Mouse (Mus musculus) CD4-positive, CD25-positive, alpha-beta regulatory T cell, adult 9 weeks (primary cell): ENCODE measurements around the gene Cd302. TPM values are rescaled to one million over a fixed set of nuclear protein-coding genes. Genes with fewer than 3 reads are reported as not detected.

Experiments used
- polyA plus RNA-seq: library from polyadenylated mRNA; unstranded; fragments of 100-300 nt; shearing (Covaris generic); gene quantifications from one replicate; pipeline ENCODE4 v1.2.1, GENCODE M21; 2017

The Cd302 gene
- 3.3 TPM for polyA plus RNA-seq

DNA sequence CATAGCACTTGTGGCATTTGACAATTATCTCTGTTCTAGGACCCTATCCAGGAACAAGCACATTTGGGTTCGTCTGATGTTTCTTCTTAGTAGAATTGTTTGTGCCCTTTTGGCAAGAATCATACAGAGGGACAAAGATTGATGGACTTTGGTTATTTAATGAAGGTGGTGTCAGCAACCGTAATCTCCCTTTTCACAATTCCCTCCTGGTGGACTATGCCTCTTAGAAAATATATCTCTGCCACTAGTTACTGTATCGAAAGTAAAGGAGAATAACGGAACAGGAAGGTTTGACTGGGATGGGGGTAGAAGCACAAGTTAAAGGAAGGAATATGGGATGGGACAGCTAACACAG, at the start of gene Cd302:
Gene Cd302 (minus strand): TSS at position 22 of the 355 bp plus-strand sequence.

GRCm38 (mm10) chr2:60209703-60210651, 74.3 kb downstream of the Cd302 start, which contains the start of the genes Baz2b and March7:
Baz2b (minus strand) TSS chr2:60209839.
March7 (plus strand) TSS chr2:60209887.

Other genes with a start within 250 kb of the Cd302 start
- gene Baz2b, start 74.6 kb downstream of the Cd302 start, polyA plus RNA-seq: 36.1 TPM
- gene March7, start 74.6 kb downstream of the Cd302 start, polyA plus RNA-seq: 88.8 TPM
- 50.5 TPM for gene Ly75, start 98.8 kb upstream of the Cd302 start, polyA plus RNA-seq